Mouse (Mus musculus): ENCODE data around the gene Retsat.

DNA sequence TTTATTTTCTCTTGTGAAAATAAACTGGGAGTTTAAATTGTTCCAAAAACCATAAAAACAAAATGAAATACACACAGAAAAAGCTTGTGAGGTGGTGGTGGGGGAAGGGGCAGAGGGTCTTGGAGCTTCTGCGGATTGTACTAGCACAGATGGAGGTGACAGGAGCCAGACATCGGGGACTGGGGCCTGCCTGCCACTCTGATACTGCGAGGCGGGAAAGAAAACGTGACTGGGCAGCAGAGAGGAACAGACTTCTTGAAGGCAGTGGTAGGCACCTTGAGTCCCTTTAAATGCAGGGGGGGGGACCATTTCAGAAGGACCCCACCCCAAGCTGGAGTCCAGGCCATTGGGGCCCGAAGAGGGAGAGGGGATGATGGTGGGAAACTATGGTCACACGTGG lies 28.1 kb downstream of the Retsat start:
- no peak for TF ChIP-seq CTCF (IDR thresholded peaks at IDR 0.05; ENCODE audit: borderline replicate concordance, control insufficient read depth, extremely low read depth, insufficient read depth, low read length, poor library complexity)
- no peak for TF ChIP-seq POLR2A (IDR thresholded peaks at IDR 0.05; ENCODE audit: control insufficient read depth, extremely low read depth, insufficient read depth, low read length, poor library complexity)

Measured in thymus, adult 2 months (tissue).